Comparison of ENCODE assay signal across 14 mouse cellular contexts in the genomic region with DNA sequence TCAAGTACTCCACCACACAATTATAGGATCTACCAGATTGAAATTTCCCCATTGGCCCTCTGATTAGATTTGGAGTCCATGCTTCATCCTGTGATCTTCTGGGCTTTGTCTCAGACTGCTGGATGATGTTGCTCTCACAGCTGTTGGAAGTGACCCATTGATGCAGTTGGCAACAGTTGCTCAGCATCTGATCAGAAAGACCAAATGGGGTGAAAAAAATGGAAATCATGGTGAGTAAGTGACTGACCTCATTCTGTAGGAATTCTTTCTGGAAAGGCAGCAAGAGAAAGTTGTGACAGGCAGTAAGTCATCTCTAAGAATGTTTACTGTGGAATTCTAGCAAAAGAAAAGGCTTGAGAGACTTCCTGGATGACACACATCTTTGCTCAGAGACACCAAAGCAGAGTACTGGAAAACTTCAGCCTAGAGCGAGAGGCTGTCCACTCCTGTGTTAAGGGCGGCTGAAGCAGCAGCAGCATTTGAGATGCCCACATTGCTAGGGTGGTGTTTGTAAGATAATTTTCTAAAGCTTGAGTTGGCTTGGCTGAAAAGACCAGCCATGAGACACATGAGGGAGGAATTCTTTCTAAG. TPM values are rescaled to one million over a fixed set of nuclear protein-coding genes. Genes with fewer than 3 reads are reported as not detected.
DNase-seq lines count a peak whose midpoint lies in the region; ATAC-seq lines count a peak whose summit lies in the region.
"Had no signal": no experiment of that assay in that cellular context is flagged by ENCODE, and none has a peak within 500 bp of the region (broad histone marks: within the 10 kb centered on the region; RNA-seq: fewer than 3 reads in every experiment).

No protein-coding gene starts in this region.

- peak; percentile 50 for DNase-seq in kidney, postnatal 10 days
- DNase-seq in kidney, postnatal 36 days: no peak
- DNase-seq in adrenal gland, postnatal 14 days: peak; percentile 8
- peak; percentile 74 to 80 for DNase-seq in heart, adult 9 months (ENCODE audit: low spot score in 2 of 2)
- DNase-seq in lung, postnatal 36 days: peak; percentile 64
- DNase-seq in left cerebral cortex, postnatal 10 days (ENCODE audit: extremely low spot score in 1 of 2, low spot score in 2 of 2): no peak
- no peak for DNase-seq in forebrain, embryonic 11.5 days (ENCODE audit: low spot score)
- no peak for DNase-seq in cerebellum, postnatal 14 days
- DNase-seq: right cerebral cortex, postnatal 4 days had no signal

- no peaks in the 10 kb centered on the region for H3K36me3 ChIP-seq in forebrain, embryonic 11.5 days (ENCODE audit: control insufficient read depth, insufficient read depth, low read length)
- H3K36me3 ChIP-seq: liver, embryonic 12.5 days; midbrain, embryonic 13.5 days had no signal

- no peaks in the 10 kb centered on the region for H3K27me3 ChIP-seq in forebrain, embryonic 11.5 days (ENCODE audit: control insufficient read depth, insufficient read depth, low read length)
- H3K27me3 ChIP-seq: liver, embryonic 12.5 days; midbrain, embryonic 13.5 days had no signal

- H3K27ac ChIP-seq in forebrain, embryonic 11.5 days (ENCODE audit: low read depth, low read length): no peak overlapping the region
- H3K27ac ChIP-seq: hindbrain, embryonic 14.5 days; liver, embryonic 12.5 days; midbrain, embryonic 13.5 days had no signal

- H3K4me2 ChIP-seq in forebrain, embryonic 11.5 days (ENCODE audit: low read depth, low read length, severe bottlenecking): no peak overlapping the region
- H3K4me2 ChIP-seq: hindbrain, embryonic 14.5 days; liver, embryonic 12.5 days; midbrain, embryonic 13.5 days had no signal

- WGBS in forebrain, embryonic 11.5 days: 88% methylated on average over 2 of the region's 2 CpGs

- no peak overlapping the region for H3K9ac ChIP-seq in forebrain, embryonic 11.5 days (ENCODE audit: low read length)
- H3K9ac ChIP-seq: hindbrain, embryonic 14.5 days; liver, embryonic 12.5 days; midbrain, embryonic 13.5 days had no signal

- ATAC-seq in forebrain, embryonic 11.5 days (replicated peaks; ENCODE audit: low FRiP score): no peak
- ATAC-seq: forebrain, embryonic 14.5 days; liver, embryonic 12.5 days; midbrain, embryonic 13.5 days had no signal

- intact Hi-C loops in left cerebral cortex, postnatal 10 days (cut with DNase I): no loop called here

- no peaks in the 10 kb centered on the region for H3K9me3 ChIP-seq in forebrain, embryonic 11.5 days (ENCODE audit: control insufficient read depth, low read length)
- H3K9me3 ChIP-seq: liver, embryonic 12.5 days; midbrain, embryonic 13.5 days had no signal

- no peak overlapping the region for H3K4me3 ChIP-seq in forebrain, embryonic 11.5 days (ENCODE audit: low read depth, low read length)
- H3K4me3 ChIP-seq: liver, embryonic 12.5 days; midbrain, embryonic 13.5 days had no signal

- no peaks in the 10 kb centered on the region for H3K4me1 ChIP-seq in forebrain, embryonic 11.5 days (replicated peaks; ENCODE audit: control insufficient read depth, insufficient read depth, low read length)
- H3K4me1 ChIP-seq: liver, embryonic 12.5 days; midbrain, embryonic 13.5 days had no signal

RNA-seq across cellular contexts. Expression of gene Tnc, which starts 31.3 kb away (rescaled TPM):
- total RNA-seq in adrenal gland, postnatal 14 days (2021): 3.2 and 5.6 TPM in 2 replicates
- 10 to 100 TPM; 22.9 to 29.1 TPM for total RNA-seq in left cerebral cortex, postnatal 10 days (2021)
- 5.3 and 5.4 TPM in 2 replicates for polyA plus RNA-seq in forebrain, embryonic 11.5 days (2014; fragmentation: Nextera tagmentation; extraction: Ambion mirVana)
- total RNA-seq: neutrophil, adult 5-6 weeks had no signal

Comparison
In these comparisons a context has a peak if more than half of its experiments do, and no peak if none do; other contexts are left out.
1. DNase-seq: peak in kidney, postnatal 10 days (single experiment), adrenal gland, postnatal 14 days (single experiment), heart, adult 9 months (2 of 2) and lung, postnatal 36 days (single experiment); none in kidney, postnatal 36 days (0 of 2), left cerebral cortex, postnatal 10 days (0 of 2), forebrain, embryonic 11.5 days (single experiment) and cerebellum, postnatal 14 days (0 of 2).